Mouse (Mus musculus): Measurements from ENCODE around the gene Lingo3. TPM values are rescaled to one million over a fixed set of nuclear protein-coding genes. Genes with fewer than 3 reads are reported as not detected.

Gene Lingo3
- polyA plus RNA-seq, 1 experiment from 2014 or later: not detected

GRCm38 (mm10) chr10:80808985-80809632 is 34.7 kb downstream of the Lingo3 start:
- WGBS (ENCODE audit: insufficient replicate concordance): 11% methylated on average over 18 of the region's 18 CpGs
- no peak overlapping the region for H3K27ac ChIP-seq (ENCODE audit: low read length)
- H3K4me1 ChIP-seq (ENCODE audit: control insufficient read depth, low read depth, low read length): peaks cover 38% of the 10 kb centered on the region
- H3K9ac ChIP-seq (ENCODE audit: low read depth, low read length): no peak overlapping the region
- H3K4me2 ChIP-seq (ENCODE audit: low read depth, low read length): no peak overlapping the region
- no peaks in the 10 kb centered on the region for H3K9me3 ChIP-seq (replicated peaks; ENCODE audit: control insufficient read depth, low read length)
- ATAC-seq (ENCODE audit: low read depth): no peak
- H3K27me3 ChIP-seq (ENCODE audit: control insufficient read depth, insufficient read depth, low read depth, low read length): peaks cover 61% of the 10 kb centered on the region
- no peak overlapping the region for H3K4me3 ChIP-seq (ENCODE audit: low read depth, low read length)
- H3K36me3 ChIP-seq (ENCODE audit: control insufficient read depth, insufficient read depth): peaks cover 9% of the 10 kb centered on the region

GRCm38 (mm10) chr10:80808099-80808984 is 35.5 kb downstream of the Lingo3 start:
- WGBS (ENCODE audit: insufficient replicate concordance): 20% methylated on average over 40 of the region's 40 CpGs
- Histone ChIP-seq H3K27me3 (ENCODE audit: control insufficient read depth, insufficient read depth, low read depth, low read length) (peaks cover 60% of the 10 kb centered on the region), H3K9ac (ENCODE audit: low read depth, low read length) (no peak overlapping the region), H3K4me1 (ENCODE audit: control insufficient read depth, low read depth, low read length) (peaks cover 38% of the 10 kb centered on the region), H3K9me3 (replicated peaks; ENCODE audit: control insufficient read depth, low read length) (no peaks in the 10 kb centered on the region), H3K4me3 (ENCODE audit: low read depth, low read length) (no peak overlapping the region), H3K27ac (ENCODE audit: low read length) (no peak overlapping the region), H3K36me3 (ENCODE audit: control insufficient read depth, insufficient read depth) (peaks cover 17% of the 10 kb centered on the region), H3K4me2 (ENCODE audit: low read depth, low read length) (0 out of 2 replicates have a peak overlapping the region, but pooled peaks have one; percentile 0)
- no peak for ATAC-seq (ENCODE audit: low read depth)

GRCm38 (mm10) chr10:80807057-80807627 is 36.7 kb downstream of the Lingo3 start:
- H3K4me2 ChIP-seq (ENCODE audit: low read depth, low read length): peak overlapping the region; percentile 78
- H3K4me3 ChIP-seq (ENCODE audit: low read depth, low read length): peak overlapping the region; percentile 57
- peak; percentile 59 for ATAC-seq (ENCODE audit: low read depth)
- no peak overlapping the region for H3K27ac ChIP-seq (ENCODE audit: low read length)
- H3K9ac ChIP-seq (ENCODE audit: low read depth, low read length): peak overlapping the region; percentile 42
- no peaks in the 10 kb centered on the region for H3K9me3 ChIP-seq (replicated peaks; ENCODE audit: control insufficient read depth, low read length)
- under 1% methylated on average over 58 of the region's 58 CpGs for WGBS (ENCODE audit: insufficient replicate concordance)
- H3K36me3 ChIP-seq (ENCODE audit: control insufficient read depth, insufficient read depth): peaks cover 29% of the 10 kb centered on the region
- peaks cover 53% of the 10 kb centered on the region for H3K27me3 ChIP-seq (ENCODE audit: control insufficient read depth, insufficient read depth, low read depth, low read length)
- H3K4me1 ChIP-seq (ENCODE audit: control insufficient read depth, low read depth, low read length): peaks cover 38% of the 10 kb centered on the region

- 0 out of 2 replicates have a peak, but pooled peaks have one; percentile 1 for ATAC-seq (ENCODE audit: low read depth)
- 54% methylated on average over 34 of the region's 34 CpGs for WGBS (ENCODE audit: insufficient replicate concordance)
- Histone ChIP-seq H3K9me3 (replicated peaks; ENCODE audit: control insufficient read depth, low read length) (no peaks in the 10 kb centered on the region), H3K27me3 (ENCODE audit: control insufficient read depth, insufficient read depth, low read depth, low read length) (peaks cover 50% of the 10 kb centered on the region), H3K36me3 (ENCODE audit: control insufficient read depth, insufficient read depth) (peaks cover 36% of the 10 kb centered on the region), H3K4me3 (ENCODE audit: low read depth, low read length) (peak overlapping the region; percentile 57), H3K9ac (ENCODE audit: low read depth, low read length) (peak overlapping the region; percentile 42), H3K27ac (ENCODE audit: low read length) (no peak overlapping the region), H3K4me1 (ENCODE audit: control insufficient read depth, low read depth, low read length) (peaks cover 38% of the 10 kb centered on the region), H3K4me2 (ENCODE audit: low read depth, low read length) (peak overlapping the region; percentile 78)
Observed at GRCm38 (mm10) chr10:80806341-80807056, 37.3 kb downstream of the Lingo3 start.

GRCm38 (mm10) chr10:80805925-80806324 is 37.9 kb downstream of the Lingo3 start:
- no peak overlapping the region for H3K27ac ChIP-seq (ENCODE audit: low read length)

GRCm38 (mm10) chr10:80805322-80805721 is 38.5 kb downstream of the Lingo3 start:
- 77% methylated on average over 5 of the region's 5 CpGs for WGBS (ENCODE audit: insufficient replicate concordance)
- no peak overlapping the region for H3K4me2 ChIP-seq (ENCODE audit: low read depth, low read length)

More at GRCm38 (mm10) chr10:80805925-80806324, 37.9 kb downstream of the Lingo3 start:
- ATAC-seq (ENCODE audit: low read depth): peak; percentile 64
- H3K4me1 ChIP-seq (ENCODE audit: control insufficient read depth, low read depth, low read length): peaks cover 38% of the 10 kb centered on the region
- whole genome bisulfite sequencing (ENCODE audit: insufficient replicate concordance): 9% methylated on average over 3 of the region's 3 CpGs
- peaks cover 41% of the 10 kb centered on the region for H3K36me3 ChIP-seq (ENCODE audit: control insufficient read depth, insufficient read depth)
- H3K9ac ChIP-seq (ENCODE audit: low read depth, low read length): no peak overlapping the region
- no peak overlapping the region for H3K4me2 ChIP-seq (ENCODE audit: low read depth, low read length)
- H3K9me3 ChIP-seq (replicated peaks; ENCODE audit: control insufficient read depth, low read length): no peaks in the 10 kb centered on the region
- no peak overlapping the region for H3K4me3 ChIP-seq (ENCODE audit: low read depth, low read length)
- H3K27me3 ChIP-seq (ENCODE audit: control insufficient read depth, insufficient read depth, low read depth, low read length): peaks cover 46% of the 10 kb centered on the region

GRCm38 (mm10) chr10:80804916-80805315 is 38.9 kb downstream of the Lingo3 start, which contains the start of gene Amh:
Gene Amh (plus strand): TSS chr10:80805243.
- no peak for ATAC-seq (ENCODE audit: low read depth)
- no peak within 1 kb of the TSS for H3K4me3 ChIP-seq (ENCODE audit: low read depth, low read length)
- WGBS (ENCODE audit: insufficient replicate concordance): 66% methylated on average over 6 of the region's 6 CpGs
- no peaks in the 10 kb centered on the region for H3K9me3 ChIP-seq (replicated peaks; ENCODE audit: control insufficient read depth, low read length)
- H3K27ac ChIP-seq (ENCODE audit: low read length): no peak within 1 kb of the TSS
- H3K27me3 ChIP-seq (ENCODE audit: control insufficient read depth, insufficient read depth, low read depth, low read length): peaks cover 37% of the 10 kb centered on the region
- peaks cover 42% of the 10 kb centered on the region for H3K36me3 ChIP-seq (ENCODE audit: control insufficient read depth, insufficient read depth)
- peaks cover 42% of the 10 kb centered on the region for H3K4me1 ChIP-seq (ENCODE audit: control insufficient read depth, low read depth, low read length)
- no peak within 1 kb of the TSS for H3K9ac ChIP-seq (ENCODE audit: low read depth, low read length)
- H3K4me2 ChIP-seq (ENCODE audit: low read depth, low read length): no peak within 1 kb of the TSS

More at GRCm38 (mm10) chr10:80805322-80805721, 38.5 kb downstream of the Lingo3 start:
- no peak overlapping the region for H3K27ac ChIP-seq (ENCODE audit: low read length)
- H3K4me3 ChIP-seq (ENCODE audit: low read depth, low read length): no peak overlapping the region
- no peak overlapping the region for H3K9ac ChIP-seq (ENCODE audit: low read depth, low read length)
- no peak for ATAC-seq (ENCODE audit: low read depth)
- H3K4me1 ChIP-seq (ENCODE audit: control insufficient read depth, low read depth, low read length): peaks cover 38% of the 10 kb centered on the region
- H3K27me3 ChIP-seq (ENCODE audit: control insufficient read depth, insufficient read depth, low read depth, low read length): peaks cover 41% of the 10 kb centered on the region
- H3K36me3 ChIP-seq (ENCODE audit: control insufficient read depth, insufficient read depth): peaks cover 42% of the 10 kb centered on the region
- H3K9me3 ChIP-seq (replicated peaks; ENCODE audit: control insufficient read depth, low read length): no peaks in the 10 kb centered on the region

- peaks cover 47% of the 10 kb centered on the region for H3K4me1 ChIP-seq (ENCODE audit: control insufficient read depth, low read depth, low read length)
- H3K36me3 ChIP-seq (ENCODE audit: control insufficient read depth, insufficient read depth): peaks cover 42% of the 10 kb centered on the region
- H3K4me2 ChIP-seq (ENCODE audit: low read depth, low read length): no peak overlapping the region
- no peak overlapping the region for H3K4me3 ChIP-seq (ENCODE audit: low read depth, low read length)
- H3K9me3 ChIP-seq (replicated peaks; ENCODE audit: control insufficient read depth, low read length): no peaks in the 10 kb centered on the region
- no peak overlapping the region for H3K9ac ChIP-seq (ENCODE audit: low read depth, low read length)
- ATAC-seq (ENCODE audit: low read depth): no peak
- no peak overlapping the region for H3K27ac ChIP-seq (ENCODE audit: low read length)
- WGBS (ENCODE audit: insufficient replicate concordance): 80% methylated on average over 2 of the region's 2 CpGs
- H3K27me3 ChIP-seq (ENCODE audit: control insufficient read depth, insufficient read depth, low read depth, low read length): peaks cover 31% of the 10 kb centered on the region
Observed at GRCm38 (mm10) chr10:80804340-80804739, 39.5 kb downstream of the Lingo3 start.

Measured in liver, embryonic 16.5 days (tissue).